Mouse (Mus musculus) brain, embryonic 14.5 days (tissue): ENCODE data around the gene Plpp7.

ENCODE experiments used
- CTCF ChIP-seq: fragments of 200-500 bp; IDR thresholded peaks from 2 replicates; pipeline ENCODE4 v1.5.1; 2012; ENCODE audit warnings: inconsistent platforms, mild to moderate bottlenecking, moderate library complexity, borderline replicate concordance; ENCODE audit not compliant: insufficient read depth, insufficient read length; ENCODE audit errors: extremely low read depth
- POLR2A ChIP-seq: fragments of 200-500 bp; IDR thresholded peaks from 2 replicates; pipeline ENCODE4 v1.6.1; 2012; ENCODE audit warnings: mild to moderate bottlenecking, inconsistent platforms, borderline replicate concordance; ENCODE audit not compliant: poor library complexity, insufficient read depth, insufficient read length, severe bottlenecking; ENCODE audit errors: extremely low read depth

GRCm38 (mm10) chr2:32056524-32056923 is 38.8 kb upstream of the Plpp7 start:
- TF ChIP-seq CTCF (no peak), POLR2A (no peak)
